Mouse (Mus musculus): ENCODE results near the gene Itgb4. TPM values are rescaled to one million over a fixed set of nuclear protein-coding genes. Genes with fewer than 3 reads are reported as not detected.

Itgb4 gene
- polyA plus RNA-seq, 1 experiment from 2014 or later = 0.23 TPM

GRCm38 (mm10) chr11:116001725-116002124, 27.2 kb downstream of the Itgb4 start:
- ATAC-seq (ENCODE audit: low FRiP score) (no peak), DNase-seq (ENCODE audit: low spot score, missing footprints) (peak; percentile 78)
- no peak overlapping the region for H3K4me2 ChIP-seq
- H3K4me3 ChIP-seq (ENCODE audit: low read depth, low read length) = no peak overlapping the region
- no peak overlapping the region for H3K9ac ChIP-seq (ENCODE audit: low read length)
- WGBS = 78% methylated on average over 6 of the region's 6 CpGs
- no peak overlapping the region for H3K27ac ChIP-seq (ENCODE audit: low read depth, low read length)
- H3K27me3 ChIP-seq (ENCODE audit: control insufficient read depth, insufficient read depth, low read length) = 0 out of 2 replicates have a peak, but pooled peaks cover 3% of the 10 kb centered on the region
- H3K9me3 ChIP-seq (ENCODE audit: control insufficient read depth, low read length) = no peaks in the 10 kb centered on the region
- H3K4me1 ChIP-seq (ENCODE audit: control insufficient read depth, insufficient read depth, low read length) = peaks cover 11% of the 10 kb centered on the region
- H3K36me3 ChIP-seq (ENCODE audit: control insufficient read depth, insufficient read depth, low read length) = no peaks in the 10 kb centered on the region

DNA sequence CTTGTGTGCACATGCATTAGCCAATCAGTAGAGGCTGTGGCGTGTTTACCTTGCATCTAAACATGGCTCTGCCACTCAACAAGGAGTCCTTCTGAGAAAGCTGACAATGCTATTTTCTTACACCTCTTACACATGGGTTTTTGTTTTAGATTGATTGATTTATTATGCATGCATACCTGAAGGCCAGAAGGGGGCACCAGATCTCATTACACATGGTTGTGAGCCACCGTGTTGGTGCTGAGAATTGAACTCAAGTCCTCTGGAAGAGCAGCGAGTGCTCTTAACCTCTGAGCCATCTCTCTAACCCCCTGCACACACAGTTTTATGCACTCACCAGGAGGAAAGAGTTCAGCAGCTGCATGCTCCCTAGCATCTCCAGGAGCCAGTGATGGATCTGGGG, 28.4 kb downstream of the Itgb4 start:
- H3K9ac ChIP-seq (ENCODE audit: low read length) = no peak overlapping the region
- ATAC-seq (ENCODE audit: low FRiP score) (no peak), DNase-seq (ENCODE audit: low spot score, missing footprints) (no peak)
- H3K36me3 ChIP-seq (ENCODE audit: control insufficient read depth, insufficient read depth, low read length) = no peaks in the 10 kb centered on the region
- no peak overlapping the region for H3K4me2 ChIP-seq
- 84% methylated on average over 3 of the region's 3 CpGs for WGBS
- 0 out of 2 replicates have a peak, but pooled peaks cover 3% of the 10 kb centered on the region for H3K27me3 ChIP-seq (ENCODE audit: control insufficient read depth, insufficient read depth, low read length)
- no peak overlapping the region for H3K27ac ChIP-seq (ENCODE audit: low read depth, low read length)
- no peaks in the 10 kb centered on the region for H3K9me3 ChIP-seq (ENCODE audit: control insufficient read depth, low read length)
- H3K4me1 ChIP-seq (ENCODE audit: control insufficient read depth, insufficient read depth, low read length) = peaks cover 11% of the 10 kb centered on the region
- H3K4me3 ChIP-seq (ENCODE audit: low read depth, low read length) = no peak overlapping the region

- ATAC-seq (ENCODE audit: low FRiP score) (no peak), DNase-seq (ENCODE audit: low spot score, missing footprints) (peak; percentile 83)
- H3K9ac ChIP-seq (ENCODE audit: low read length) = peak overlapping the region; percentile 68
- H3K27me3 ChIP-seq (ENCODE audit: control insufficient read depth, insufficient read depth, low read length) = 0 out of 2 replicates have a peak, but pooled peaks cover 3% of the 10 kb centered on the region
- no peaks in the 10 kb centered on the region for H3K36me3 ChIP-seq (ENCODE audit: control insufficient read depth, insufficient read depth, low read length)
- 43% methylated on average over 8 of the region's 8 CpGs for WGBS
- H3K4me2 ChIP-seq = peak overlapping the region; percentile 58
- peaks cover 11% of the 10 kb centered on the region for H3K4me1 ChIP-seq (ENCODE audit: control insufficient read depth, insufficient read depth, low read length)
- H3K9me3 ChIP-seq (ENCODE audit: control insufficient read depth, low read length) = no peaks in the 10 kb centered on the region
- H3K27ac ChIP-seq (ENCODE audit: low read depth, low read length) = no peak overlapping the region
- H3K4me3 ChIP-seq (ENCODE audit: low read depth, low read length) = peak overlapping the region; percentile 33
Observed at GRCm38 (mm10) chr11:116004186-116004823, 29.8 kb downstream of the Itgb4 start.

- no peaks in the 10 kb centered on the region for H3K9me3 ChIP-seq (ENCODE audit: control insufficient read depth, low read length)
- 0 out of 2 replicates have a peak, but pooled peaks cover 3% of the 10 kb centered on the region for H3K27me3 ChIP-seq (ENCODE audit: control insufficient read depth, insufficient read depth, low read length)
- DNase-seq (ENCODE audit: low spot score, missing footprints) (peak; percentile 94), ATAC-seq (ENCODE audit: low FRiP score) (peak; percentile 47)
- H3K36me3 ChIP-seq (ENCODE audit: control insufficient read depth, insufficient read depth, low read length) = no peaks in the 10 kb centered on the region
- H3K4me2 ChIP-seq = peak overlapping the region; percentile 58
- H3K27ac ChIP-seq (ENCODE audit: low read depth, low read length) = no peak overlapping the region
- 4% methylated on average over 54 of the region's 54 CpGs for WGBS
- peak overlapping the region; percentile 68 for H3K9ac ChIP-seq (ENCODE audit: low read length)
- H3K4me1 ChIP-seq (ENCODE audit: control insufficient read depth, insufficient read depth, low read length) = peaks cover 11% of the 10 kb centered on the region
- H3K4me3 ChIP-seq (ENCODE audit: low read depth, low read length) = peak overlapping the region; percentile 33
Observed at GRCm38 (mm10) chr11:116004840-116005700, 30.6 kb downstream of the Itgb4 start.

DNA sequence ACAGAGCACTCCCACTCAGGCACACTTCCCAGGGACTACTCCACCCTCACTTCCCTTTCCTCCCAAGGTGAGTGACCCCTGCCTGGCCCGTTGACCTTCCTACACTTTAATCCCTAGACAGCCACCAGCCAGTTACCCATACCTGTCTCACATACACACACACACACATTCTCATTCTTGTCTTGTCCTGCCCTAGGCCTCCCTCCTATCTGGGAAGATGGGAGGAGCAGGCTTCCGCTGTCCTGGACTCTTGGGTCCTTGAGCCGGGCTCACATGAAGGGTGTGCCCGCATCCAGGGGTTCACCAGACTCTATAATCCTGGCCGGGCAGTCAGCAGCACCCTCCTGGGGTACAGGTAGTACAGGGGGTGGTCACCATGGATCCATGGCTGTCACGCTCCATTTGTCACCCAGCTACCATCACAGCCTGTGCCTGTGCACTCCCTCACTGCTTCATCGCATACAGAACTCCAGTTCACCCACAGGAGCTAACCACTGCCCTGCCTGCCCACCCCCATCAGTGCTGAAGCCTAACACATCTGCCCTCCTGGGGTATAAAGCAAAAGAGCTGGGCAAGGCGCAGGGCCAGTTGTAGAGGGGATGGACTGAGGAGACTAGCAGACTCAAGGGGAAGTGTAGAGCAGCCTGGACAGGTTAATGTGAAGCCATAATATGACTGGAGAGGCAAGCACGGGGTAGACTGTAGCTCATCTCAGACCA, 31.4 kb downstream of the Itgb4 start:
- Histone ChIP-seq H3K4me2 (no peak overlapping the region; the same call in 1 of the 2 replicates), H3K9ac (ENCODE audit: low read length) (no peak overlapping the region; the same call in 1 of the 2 replicates), H3K36me3 (ENCODE audit: control insufficient read depth, insufficient read depth, low read length) (no peaks in the 10 kb centered on the region), H3K4me1 (ENCODE audit: control insufficient read depth, insufficient read depth, low read length) (peaks cover 11% of the 10 kb centered on the region), H3K27ac (ENCODE audit: low read depth, low read length) (no peak overlapping the region), H3K27me3 (ENCODE audit: control insufficient read depth, insufficient read depth, low read length) (0 out of 2 replicates have a peak, but pooled peaks cover 3% of the 10 kb centered on the region), H3K4me3 (ENCODE audit: low read depth, low read length) (no peak overlapping the region), H3K9me3 (ENCODE audit: control insufficient read depth, low read length) (no peaks in the 10 kb centered on the region)
- 61% methylated on average over 9 of the region's 9 CpGs for WGBS
- ATAC-seq (ENCODE audit: low FRiP score) = no peak; the same call in 1 of the 2 replicates
- DNase-seq (ENCODE audit: low spot score, missing footprints) = no peak

GRCm38 (mm10) chr11:116007095-116007850, 32.8 kb downstream of the Itgb4 start:
- Histone ChIP-seq H3K4me2 (no peak overlapping the region), H3K27ac (ENCODE audit: low read depth, low read length) (no peak overlapping the region), H3K4me1 (ENCODE audit: control insufficient read depth, insufficient read depth, low read length) (peaks cover 17% of the 10 kb centered on the region), H3K9ac (ENCODE audit: low read length) (no peak overlapping the region), H3K36me3 (ENCODE audit: control insufficient read depth, insufficient read depth, low read length) (no peaks in the 10 kb centered on the region), H3K9me3 (ENCODE audit: control insufficient read depth, low read length) (no peaks in the 10 kb centered on the region), H3K4me3 (ENCODE audit: low read depth, low read length) (no peak overlapping the region), H3K27me3 (ENCODE audit: control insufficient read depth, insufficient read depth, low read length) (0 out of 2 replicates have a peak, but pooled peaks cover 3% of the 10 kb centered on the region)
- DNase-seq (ENCODE audit: low spot score, missing footprints) = no peak
- no peak for ATAC-seq (ENCODE audit: low FRiP score)
- WGBS = 87% methylated on average over 28 of the region's 28 CpGs

DNA sequence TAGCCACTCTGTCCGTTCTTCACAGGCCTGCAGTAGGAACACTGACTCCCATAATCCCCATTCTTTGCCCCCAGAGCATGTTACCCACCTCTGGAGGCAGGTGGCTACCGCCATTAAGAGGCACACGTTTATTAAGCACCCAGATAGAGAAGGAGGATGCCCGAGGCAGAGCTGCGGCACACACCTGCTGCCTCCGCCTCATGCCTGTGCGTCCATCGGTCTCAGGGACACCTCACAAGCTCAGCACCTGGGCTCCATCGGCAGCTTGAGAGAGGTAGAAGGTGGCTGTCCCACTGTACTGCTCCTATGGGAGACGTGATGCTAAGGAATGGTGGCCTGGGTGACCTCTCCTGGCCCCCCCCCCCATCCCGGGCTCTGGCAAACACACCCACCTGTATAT, 33.9 kb downstream of the Itgb4 start:
- H3K4me1 ChIP-seq (ENCODE audit: control insufficient read depth, insufficient read depth, low read length) = peaks cover 24% of the 10 kb centered on the region
- ATAC-seq (ENCODE audit: low FRiP score) (no peak), DNase-seq (ENCODE audit: low spot score, missing footprints) (no peak)

GRCm38 (mm10) chr11:116008832-116009375, 34.4 kb downstream of the Itgb4 start:
- no peak overlapping the region for H3K4me2 ChIP-seq
- H3K27me3 ChIP-seq (ENCODE audit: control insufficient read depth, insufficient read depth, low read length) = 0 out of 2 replicates have a peak, but pooled peaks cover 3% of the 10 kb centered on the region
- H3K9me3 ChIP-seq (ENCODE audit: control insufficient read depth, low read length) = no peaks in the 10 kb centered on the region
- H3K27ac ChIP-seq (ENCODE audit: low read depth, low read length) = no peak overlapping the region
- no peak overlapping the region for H3K9ac ChIP-seq (ENCODE audit: low read length)
- no peaks in the 10 kb centered on the region for H3K36me3 ChIP-seq (ENCODE audit: control insufficient read depth, insufficient read depth, low read length)
- H3K4me1 ChIP-seq (ENCODE audit: control insufficient read depth, insufficient read depth, low read length) = peaks cover 24% of the 10 kb centered on the region
- H3K4me3 ChIP-seq (ENCODE audit: low read depth, low read length) = no peak overlapping the region
- 84% methylated on average over 13 of the region's 13 CpGs for WGBS
- ATAC-seq (ENCODE audit: low FRiP score) (no peak), DNase-seq (ENCODE audit: low spot score, missing footprints) (no peak)

More for the DNA sequence above, 33.9 kb downstream of the Itgb4 start:
- Histone ChIP-seq H3K9ac (ENCODE audit: low read length) (no peak overlapping the region), H3K9me3 (ENCODE audit: control insufficient read depth, low read length) (no peaks in the 10 kb centered on the region), H3K27me3 (ENCODE audit: control insufficient read depth, insufficient read depth, low read length) (0 out of 2 replicates have a peak, but pooled peaks cover 3% of the 10 kb centered on the region), H3K27ac (ENCODE audit: low read depth, low read length) (no peak overlapping the region), H3K4me2 (no peak overlapping the region), H3K4me3 (ENCODE audit: low read depth, low read length) (no peak overlapping the region), H3K36me3 (ENCODE audit: control insufficient read depth, insufficient read depth, low read length) (no peaks in the 10 kb centered on the region)
- 91% methylated on average over 11 of the region's 11 CpGs for WGBS
